Mouse (Mus musculus) liver, postnatal 0 days (tissue): ENCODE measurements around the gene Mex3a.

Source experiments
- CTCF ChIP-seq: sonication (generic); IDR thresholded peaks from 2 replicates; pipeline ENCODE4 v1.5.1; 2016; ENCODE audit warnings: antibody characterized with exemption, low read depth
- EP300 ChIP-seq: IDR thresholded peaks from 2 replicates; pipeline ENCODE4 v1.6.1; 2016; ENCODE audit warnings: antibody characterized with exemption, low read depth, mild to moderate bottlenecking

- TF ChIP-seq CTCF = no peak
- TF ChIP-seq EP300 = no peak
Measured at GRCm38 (mm10) chr3:88532689-88533511, 705 bp downstream of the Mex3a start.
